Mouse (Mus musculus) spleen, embryonic (tissue): Measurements from ENCODE around the gene Metrn.

ENCODE experiments used
- CTCF ChIA-PET: fragments of 350-600 bp; sonication (Branson Sonifier 250); formaldehyde crosslinking; loops from one replicate; lab custom pipeline; 2022; lab: Charles Lee

The Metrn gene

GRCm38 (mm10) chr17:25808789-25809605, 12.1 kb upstream of the Metrn start, which contains the start of gene Fbxl16:
Fbxl16 (plus strand) TSS chr17:25809085.
- CTCF ChIA-PET = no interaction called here

GRCm38 (mm10) chr17:25808028-25808427, 11.1 kb upstream of the Metrn start:
- CTCF ChIA-PET = no interaction called here

GRCm38 (mm10) chr17:25807452-25807851, 10.5 kb upstream of the Metrn start:
- CTCF ChIA-PET = interaction anchor here (0.6 to 0.9 kb wide), 2 partner anchors 15 to 21 kb away, joined by 3 to 4 read pairs; no protein-coding TSS in a partner anchor

GRCm38 (mm10) chr17:25806507-25806906, 9.6 kb upstream of the Metrn start:
- CTCF ChIA-PET = no interaction called here

- CTCF ChIA-PET = interaction anchor here (0.6 to 1.0 kb wide), 2 partner anchors 20 to 24 kb away, joined by 4 to 17 read pairs; partner anchors contain the start of gene Wdr24
Measured at GRCm38 (mm10) chr17:25802825-25803517, 6.0 kb upstream of the Metrn start.

- CTCF ChIA-PET = no interaction called here
Measured at GRCm38 (mm10) chr17:25801029-25801428, 4.1 kb upstream of the Metrn start.

GRCm38 (mm10) chr17:25796211-25796771, 645 bp downstream of the Metrn start:
- CTCF ChIA-PET = no interaction called here

GRCm38 (mm10) chr17:25795609-25796092, 1.3 kb downstream of the Metrn start, which contains the start of gene AC134908.4:
AC134908.4 (minus strand) TSS chr17:25795659.
- CTCF ChIA-PET = no interaction called here

GRCm38 (mm10) chr17:25794998-25795397, 1.9 kb downstream of the Metrn start:
- CTCF ChIA-PET = interaction anchor here (0.6 kb wide), 1 partner anchor 1068 kb away, joined by 6 read pairs; no protein-coding TSS in a partner anchor

GRCm38 (mm10) chr17:25794197-25794596, 2.7 kb downstream of the Metrn start:
- CTCF ChIA-PET = interaction anchor here (0.6 to 0.7 kb wide), 2 partner anchors 73 to 1068 kb away, joined by 3 to 6 read pairs; no protein-coding TSS in a partner anchor

GRCm38 (mm10) chr17:25792615-25793014, 4.3 kb downstream of the Metrn start, which contains the start of gene Fam173a:
Fam173a (minus strand) TSS chr17:25792901.
- CTCF ChIA-PET = interaction anchor here (1.3 kb wide), 1 partner anchor 19 kb away, joined by 15 read pairs; the partner anchor contains the start of gene Narfl

GRCm38 (mm10) chr17:25791843-25792527, 5.0 kb downstream of the Metrn start:
- CTCF ChIA-PET = interaction anchor here (1.3 kb wide), 1 partner anchor 19 kb away, joined by 15 read pairs; the partner anchor contains the start of gene Narfl

- CTCF ChIA-PET = interaction anchor here (0.5 kb wide), 1 partner anchor 1149 kb away, joined by 3 read pairs; no protein-coding TSS in a partner anchor
Measured at GRCm38 (mm10) chr17:25791320-25791842, 5.6 kb downstream of the Metrn start.

GRCm38 (mm10) chr17:25786781-25787504, 10.0 kb downstream of the Metrn start:
- CTCF ChIA-PET = no interaction called here

- CTCF ChIA-PET = no interaction called here
Measured at GRCm38 (mm10) chr17:25786280-25786679, 10.7 kb downstream of the Metrn start, which contains the start of gene Ccdc78. Ccdc78 (plus strand) TSS chr17:25786580.

- CTCF ChIA-PET = no interaction called here
Measured at GRCm38 (mm10) chr17:25785281-25785745, 11.6 kb downstream of the Metrn start, which contains the start of gene Haghl. Haghl (minus strand) TSS chr17:25785673.

- CTCF ChIA-PET = no interaction called here
Measured at GRCm38 (mm10) chr17:25783861-25784574, 12.9 kb downstream of the Metrn start.

GRCm38 (mm10) chr17:25783086-25783485, 13.8 kb downstream of the Metrn start:
- CTCF ChIA-PET = no interaction called here

GRCm38 (mm10) chr17:25781339-25781738, 15.6 kb downstream of the Metrn start:
- CTCF ChIA-PET = no interaction called here
